Mouse (Mus musculus) testis, adult 2 months (tissue): ENCODE measurements around the gene Hspb9.

Experiments
- CTCF ChIP-seq: fragments of 200-500 bp; IDR thresholded peaks from 2 replicates; pipeline ENCODE4 v1.5.1; 2012; ENCODE audit warnings: low read depth, mild to moderate bottlenecking, inconsistent platforms, low read length, moderate library complexity; ENCODE audit not compliant: control insufficient read depth, insufficient read depth, insufficient replicate concordance
- POLR2A ChIP-seq: fragments of 200-500 bp; IDR thresholded peaks from 2 replicates; pipeline ENCODE4 v1.6.1; 2012; ENCODE audit warnings: low read depth, mild to moderate bottlenecking, inconsistent platforms, low read length, moderate library complexity; ENCODE audit not compliant: control insufficient read depth

DNA sequence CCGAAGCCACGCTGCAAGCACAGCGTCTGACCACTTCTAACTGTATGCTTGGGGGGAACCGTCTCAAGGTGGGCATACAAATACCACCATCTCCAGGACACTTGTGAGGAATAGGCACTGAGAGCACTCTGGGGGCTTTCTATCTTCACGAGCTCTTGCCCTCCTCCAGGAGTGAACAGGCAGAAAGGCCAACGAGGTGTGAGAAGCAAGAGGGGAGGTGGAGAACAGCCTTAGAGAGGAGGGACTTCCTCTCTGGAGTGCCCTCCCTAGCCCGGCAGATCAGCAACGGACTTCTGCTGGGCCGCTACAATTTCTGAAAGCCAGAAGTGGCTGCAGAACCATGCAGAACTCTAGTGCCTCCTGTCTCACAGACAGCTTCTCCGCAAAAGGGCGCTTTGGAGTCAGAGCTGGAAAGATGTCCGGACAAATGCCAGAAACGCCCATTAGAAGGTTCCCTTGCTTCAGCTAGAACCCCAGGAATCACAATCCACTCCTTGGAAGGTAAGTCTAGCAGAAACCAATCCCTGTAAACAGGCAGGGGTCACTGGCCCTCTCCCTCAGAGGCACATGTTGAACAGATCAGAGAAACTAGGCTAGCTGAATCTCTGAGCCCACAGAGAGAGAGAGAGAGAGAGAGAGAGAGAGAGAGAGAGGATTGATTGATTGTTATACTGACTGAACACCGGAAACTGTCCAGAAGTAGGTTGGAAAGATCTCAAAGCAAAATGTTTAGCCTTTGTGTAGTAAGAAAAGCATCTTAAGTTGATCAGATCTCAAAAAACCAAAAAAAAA is 22.5 kb downstream of the Hspb9 start:
- TF ChIP-seq CTCF: no peak
- no peak for TF ChIP-seq POLR2A
